Mouse (Mus musculus) CH12.LX (cell line): Measurements from ENCODE around the gene Prmt1.

ENCODE experiments used
- CTCF ChIP-seq, 2 experiments: IDR thresholded peaks in 1 of 2; conservative IDR thresholded peaks in 1 of 2; 2 replicates each; pipeline ENCODE4 v1.5.1; 2011 to 2012; ENCODE audit warnings: low read depth in 2 of 2, low read length in 2 of 2, improper control_type of control experiment in 1 of 2, inconsistent platforms in 1 of 2, mild to moderate bottlenecking in 1 of 2, moderate library complexity in 1 of 2
- MAFK ChIP-seq: IDR thresholded peaks from 2 replicates; pipeline ENCODE4 v1.6.1; 2011; ENCODE audit warnings: low read length, improper control_type of control experiment; ENCODE audit not compliant: insufficient replicate concordance
- MXI1 ChIP-seq: IDR thresholded peaks from 2 replicates; pipeline ENCODE4 v1.6.1; 2011; ENCODE audit warnings: mild to moderate bottlenecking, low read depth, low read length, improper control_type of control experiment
- POLR2A ChIP-seq: IDR thresholded peaks from 2 replicates; pipeline ENCODE4 v1.6.1; 2011; ENCODE audit warnings: low read depth, mild to moderate bottlenecking, improper control_type of control experiment, low read length
- SIN3A ChIP-seq: IDR thresholded peaks from 2 replicates; pipeline ENCODE4 v1.6.1; 2012; ENCODE audit warnings: low read length, improper control_type of control experiment, inconsistent platforms
- USF2 ChIP-seq: conservative IDR thresholded peaks from 2 replicates; pipeline ENCODE4 v1.6.1; 2011; ENCODE audit warnings: low read depth, low read length, improper control_type of control experiment

DNA sequence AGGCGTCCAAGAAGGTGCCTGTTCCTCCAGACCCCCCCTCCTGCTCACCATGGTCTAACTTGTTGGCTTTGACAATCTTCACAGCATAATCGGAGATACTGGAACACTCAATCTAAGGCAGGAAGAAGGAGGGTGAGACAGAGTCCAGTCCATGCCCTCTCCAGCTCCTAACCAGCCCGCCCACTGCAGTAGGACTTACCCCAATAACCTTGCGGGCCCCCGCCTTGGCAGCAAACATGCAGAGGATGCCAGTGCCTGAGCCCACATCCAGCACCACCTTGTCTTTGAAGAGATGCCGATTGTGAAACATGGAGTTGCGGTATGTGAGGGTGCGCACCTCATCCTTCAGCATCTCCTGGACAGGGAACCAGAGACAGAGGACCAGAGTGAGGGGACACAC lies 4.8 kb downstream of the Prmt1 start:
- TF ChIP-seq CTCF (conservative IDR thresholded peaks at IDR 0.05 in 1 of 2, IDR thresholded peaks at IDR 0.05 in 1 of 2; ENCODE audit: low read depth in 2 of 2, low read length in 2 of 2) (no peak), MAFK (no peak), SIN3A (no peak), POLR2A (no peak), USF2 (no peak), MXI1 (no peak)
